Mouse (Mus musculus) liver, postnatal 0 days (tissue): Measurements from ENCODE around the gene Gm5089.

Source experiments
- CTCF ChIP-seq: sonication (generic); IDR thresholded peaks from 2 replicates; pipeline ENCODE4 v1.5.1; 2016; ENCODE audit warnings: antibody characterized with exemption, low read depth
- EP300 ChIP-seq: IDR thresholded peaks from 2 replicates; pipeline ENCODE4 v1.6.1; 2016; ENCODE audit warnings: antibody characterized with exemption, low read depth, mild to moderate bottlenecking

- no peak for TF ChIP-seq CTCF
- TF ChIP-seq EP300, result no peak
Observed at GRCm38 (mm10) chr14:122427654-122428053, 23.3 kb downstream of the Gm5089 start.
